ENCODE assay signal across 12 mouse cellular contexts in the genomic region with DNA sequence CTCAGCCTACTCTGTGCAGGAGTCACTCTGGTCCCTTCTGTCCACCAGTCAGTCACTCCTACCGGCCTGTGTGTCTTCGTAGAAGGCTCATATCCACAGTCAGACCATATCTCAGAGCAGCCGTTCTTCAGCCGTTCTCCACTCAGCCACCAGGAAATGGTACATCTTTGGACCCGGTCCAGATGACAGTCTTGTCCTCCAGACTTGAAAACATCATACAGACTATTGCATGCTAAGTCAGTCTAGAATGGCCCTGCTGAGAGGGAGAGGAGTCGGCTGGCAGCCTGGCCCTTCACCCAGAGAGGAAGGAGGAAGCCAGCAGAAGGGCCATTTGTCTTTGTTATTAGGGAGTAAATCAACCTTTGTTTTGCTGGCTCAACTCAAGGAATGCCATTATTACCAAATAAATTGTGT. TPM values are rescaled to one million over a fixed set of nuclear protein-coding genes. Genes with fewer than 3 reads are reported as not detected.
DNase-seq lines count a peak whose midpoint lies in the region; ATAC-seq and TF ChIP-seq lines count a peak whose summit lies in the region.
"Had no signal": no experiment of that assay in that cellular context is flagged by ENCODE, and none has a peak within 500 bp of the region (broad histone marks: within the 10 kb centered on the region; RNA-seq: fewer than 3 reads in every experiment).

No protein-coding gene starts in this region.

- peak overlapping the region; percentile 34 for H3K4me2 ChIP-seq in forebrain, embryonic 12.5 days
- H3K4me2 ChIP-seq: embryonic facial prominence, embryonic 13.5 days; limb, embryonic 15.5 days had no signal

- no peak overlapping the region for H3K9ac ChIP-seq in forebrain, embryonic 12.5 days
- H3K9ac ChIP-seq: embryonic facial prominence, embryonic 13.5 days; limb, embryonic 15.5 days had no signal

- H3K27ac ChIP-seq in kidney, adult 2 months (ENCODE audit: insufficient read depth, low read depth, low read length) = no peak overlapping the region
- peak overlapping the region; percentile 74 for H3K27ac ChIP-seq in forebrain, embryonic 12.5 days
- H3K27ac ChIP-seq: embryonic facial prominence, embryonic 13.5 days; limb, embryonic 15.5 days had no signal

- peak; percentile 59 to 60 for DNase-seq in cerebellum, postnatal 10 days
- no peak for DNase-seq in cerebellum, adult 18-20 months
- DNase-seq in kidney, postnatal 10 days = peak; percentile 53
- DNase-seq in kidney, adult 2 months = no peak
- peak; percentile 4 for DNase-seq in lung, postnatal 36 days
- DNase-seq in urinary bladder, postnatal 10 days (ENCODE audit: low spot score) = no peak
- DNase-seq in right cerebral cortex, postnatal 10 days (ENCODE audit: low spot score in 2 of 2) = no peak

- no peak; the same call in 1 of the 2 replicates for ATAC-seq in forebrain, embryonic 12.5 days (ENCODE audit: low FRiP score)
- ATAC-seq: Patski had no signal

- 34% methylated on average over 6 of the region's 6 CpGs for WGBS in kidney, adult 2 months
- 54% methylated on average over 6 of the region's 6 CpGs for WGBS in forebrain, embryonic 12.5 days

- no peaks in the 10 kb centered on the region for H3K9me3 ChIP-seq in forebrain, embryonic 12.5 days
- H3K9me3 ChIP-seq: embryonic facial prominence, embryonic 13.5 days; limb, embryonic 15.5 days; midbrain, embryonic 10.5 days had no signal

- no peak overlapping the region for H3K4me3 ChIP-seq in kidney, adult 2 months (ENCODE audit: insufficient read depth, low read depth, low read length)
- no peak overlapping the region for H3K4me3 ChIP-seq in forebrain, embryonic 12.5 days (replicated peaks)
- H3K4me3 ChIP-seq: embryonic facial prominence, embryonic 13.5 days; limb, embryonic 15.5 days; midbrain, embryonic 10.5 days had no signal

- H3K36me3 ChIP-seq in kidney, adult 2 months (ENCODE audit: control insufficient read depth, insufficient read depth, low read length) = no peaks in the 10 kb centered on the region
- H3K36me3 ChIP-seq in forebrain, embryonic 12.5 days (replicated peaks) = no peaks in the 10 kb centered on the region
- H3K36me3 ChIP-seq: embryonic facial prominence, embryonic 13.5 days; limb, embryonic 15.5 days; midbrain, embryonic 10.5 days had no signal

- H3K27me3 ChIP-seq in kidney, adult 2 months (replicated peaks; ENCODE audit: control insufficient read depth, insufficient read depth, low read length) = no peaks in the 10 kb centered on the region
- peaks cover 29% of the 10 kb centered on the region; the same call in 1 of the 2 replicates for H3K27me3 ChIP-seq in forebrain, embryonic 12.5 days
- H3K27me3 ChIP-seq: embryonic facial prominence, embryonic 13.5 days; Patski had no signal

- TF ChIP-seq CTCF in kidney, adult 2 months (conservative IDR thresholded peaks at IDR 0.05; ENCODE audit: insufficient read depth, insufficient read length, low read depth, low read length) = no peak

- no peak for TF ChIP-seq POLR2A in kidney, adult 2 months (IDR thresholded peaks at IDR 0.05; ENCODE audit: low read depth, low read length)

- H3K4me1 ChIP-seq in kidney, adult 2 months (ENCODE audit: control insufficient read depth, insufficient read depth, low read length) = no peaks in the 10 kb centered on the region; the same call in 1 of the 2 replicates
- peaks cover 45% of the 10 kb centered on the region for H3K4me1 ChIP-seq in forebrain, embryonic 12.5 days

RNA-seq across cellular contexts. Expression of gene Gas1, which starts 54.0 kb away (rescaled TPM):
- 31.1 and 53.9 TPM in 2 replicates for polyA plus RNA-seq in kidney, adult 2 months (2012; rRNA removed)
- polyA plus RNA-seq in forebrain, embryonic 12.5 days (2016; fragmentation: Nextera tagmentation; extraction: Ambion mirVana) = 140 and 153 TPM in 2 replicates

Comparison
In these comparisons a context has a peak if more than half of its experiments do, and no peak if none do; other contexts are left out.
1. DNase-seq: peak in cerebellum, postnatal 10 days (2 of 2), kidney, postnatal 10 days (single experiment) and lung, postnatal 36 days (single experiment); none in cerebellum, adult 18-20 months (0 of 2), kidney, adult 2 months (single experiment), urinary bladder, postnatal 10 days (single experiment) and right cerebral cortex, postnatal 10 days (0 of 2).